Mouse (Mus musculus) stomach, postnatal 0 days (tissue): ENCODE data around the gene Olfr710. TPM values are rescaled to one million over a fixed set of nuclear protein-coding genes. Genes with fewer than 3 reads are reported as not detected.
"Not testable (repeated sequence)": the region's sequence is repeated elsewhere in the genome, so short reads cannot be mapped to it uniquely, and the experiment has no call there.

ENCODE experiments used
- ATAC-seq: fragments of 200-750 bp; cut with Nextera tagmentation; 2 replicates; pipeline ENCODE4 v1.8.0; 2017; ENCODE audit not compliant: low FRiP score, low TSS enrichment
- DNase-seq: peaks from one replicate; pipeline ENCODE4 v3.0.0-alpha.2; 2016; ENCODE audit warnings: low spot score
- H3K27ac ChIP-seq: fragments of 300-500 bp; sonication (generic); replicated peaks from 2 replicates; pipeline ENCODE4 v1.5.1; 2014; ENCODE audit warnings: mild to moderate bottlenecking, control low read depth
- H3K27me3 ChIP-seq: fragments of 300-500 bp; sonication (generic); 2 replicates; pipeline ENCODE4 v1.6.1; 2014; ENCODE audit warnings: low read length; ENCODE audit not compliant: control insufficient read depth, insufficient read depth
- H3K36me3 ChIP-seq: fragments of 300-500 bp; sonication (generic); 2 replicates; pipeline ENCODE4 v1.6.1; 2014; ENCODE audit warnings: low read length, mixed read lengths; ENCODE audit not compliant: control insufficient read depth, insufficient read depth
- H3K4me1 ChIP-seq: fragments of 300-500 bp; sonication (generic); replicated peaks from 2 replicates; pipeline ENCODE4 v1.6.1; 2014; ENCODE audit warnings: antibody characterized with exemption; ENCODE audit not compliant: control insufficient read depth, insufficient read depth
- H3K4me2 ChIP-seq: fragments of 300-500 bp; sonication (generic); replicated peaks from 2 replicates; pipeline ENCODE4 v1.6.1; 2014; ENCODE audit warnings: low read depth, mild to moderate bottlenecking, control low read depth, moderate library complexity
- H3K4me3 ChIP-seq: fragments of 300-500 bp; sonication (generic); 2 replicates; pipeline ENCODE4 v1.5.1; 2014; ENCODE audit warnings: low read depth, low read length, control low read depth
- H3K9ac ChIP-seq: fragments of 300-500 bp; sonication (generic); 2 replicates; pipeline ENCODE4 v1.6.1; 2014; ENCODE audit warnings: mild to moderate bottlenecking, low read length, control low read depth, mixed read lengths
- H3K9me3 ChIP-seq: fragments of 300-500 bp; sonication (generic); 2 replicates; pipeline ENCODE4 v1.6.1; 2016; ENCODE audit warnings: low read length; ENCODE audit not compliant: control insufficient read depth
- CTCF ChIP-seq: IDR thresholded peaks from 2 replicates; pipeline ENCODE4 v1.5.1; 2016; ENCODE audit warnings: antibody characterized with exemption, low read depth, mild to moderate bottlenecking, moderate library complexity
- EP300 ChIP-seq: optimal IDR thresholded peaks from 2 replicates; pipeline ENCODE3; 2016; ENCODE audit warnings: antibody characterized with exemption
- WGBS: fragments of 180-500 bp; shearing (Covaris S2); extraction: QIAGEN DNeasy Blood & Tissue Kit; methylation state at CpG from one replicate; pipeline ENCODE4 v1.1.7; 2014; 5-methylcytosine and 5-hydroxymethylcytosine counted together
- polyA plus RNA-seq: library from polyadenylated mRNA; unstranded; fragments of >200 nt; fragmentation: Nextera tagmentation; extraction: Ambion mirVana; gene quantifications from 2 replicates; pipeline ENCODE4 v1.2.1, GENCODE M21; 2015

Gene Olfr710
- polyA plus RNA-seq, 1 experiment from 2014 or later, result not detected

- no peak within 1 kb of the TSS for H3K4me3 ChIP-seq
- DNase-seq (no peak), ATAC-seq (no peak)
- no peak within 1 kb of the TSS for H3K9ac ChIP-seq
- no peak within 1 kb of the TSS for H3K27ac ChIP-seq
- no peaks in the 10 kb centered on the region for H3K27me3 ChIP-seq
- 61% methylated on average over 2 of the region's 2 CpGs for WGBS
- no peaks in the 10 kb centered on the region for H3K9me3 ChIP-seq
- no peak within 1 kb of the TSS for H3K4me2 ChIP-seq
- H3K36me3 ChIP-seq, result no peaks in the 10 kb centered on the region
- TF ChIP-seq CTCF (no peak), EP300 (no peak)
- no peaks in the 10 kb centered on the region for H3K4me1 ChIP-seq
Observed at GRCm38 (mm10) chr7:106907676-106908075, 40.4 kb downstream of the Olfr710 start, which contains the start of gene Olfr1532-ps1. TSS of gene Olfr1532-ps1 (plus strand) at chr7:106908001.

GRCm38 (mm10) chr7:106901141-106901540 lies 47.0 kb downstream of the Olfr710 start, which contains the start of gene Olfr707:
TSS of gene Olfr707 (minus strand) at chr7:106901241.
- not testable (repeated sequence) for H3K9ac ChIP-seq, H3K4me1 ChIP-seq, H3K36me3 ChIP-seq, H3K4me3 ChIP-seq, DNase-seq, H3K9me3 ChIP-seq, H3K27ac ChIP-seq, H3K4me2 ChIP-seq, ATAC-seq, H3K27me3 ChIP-seq
- WGBS, result 87% methylated on average over 3 of the region's 3 CpGs

Other genes starting within 250 kb of the Olfr710 start
- not detected in 2 replicates for gene Olfr695, start 231.9 kb downstream of the Olfr710 start, polyA plus RNA-seq
- not detected in 2 replicates for gene Olfr697, start 205.9 kb downstream of the Olfr710 start, polyA plus RNA-seq
- gene Olfr698, start 192.9 kb downstream of the Olfr710 start, polyA plus RNA-seq, result not detected in 2 replicates
- not detected in 2 replicates for gene Olfr699, start 155.1 kb downstream of the Olfr710 start, polyA plus RNA-seq
- not detected in 2 replicates for gene Olfr700, start 139.5 kb downstream of the Olfr710 start, polyA plus RNA-seq
- not detected in 2 replicates for gene Olfr701, start 134.2 kb downstream of the Olfr710 start, polyA plus RNA-seq
- gene Olfr702, start 114.4 kb downstream of the Olfr710 start, polyA plus RNA-seq, result not detected in 2 replicates
- gene Olfr703, start 105.0 kb downstream of the Olfr710 start, polyA plus RNA-seq, result not detected in 2 replicates
- gene Olfr704, start 85.1 kb downstream of the Olfr710 start, polyA plus RNA-seq, result not detected in 2 replicates
- not detected in 2 replicates for gene Olfr705, start 71.4 kb downstream of the Olfr710 start, polyA plus RNA-seq
- not detected in 2 replicates for gene Olfr706, start 60.1 kb downstream of the Olfr710 start, polyA plus RNA-seq
- not detected in 2 replicates for gene Olfr707, start 47.1 kb downstream of the Olfr710 start, polyA plus RNA-seq
- gene Olfr1532-ps1, start 40.3 kb downstream of the Olfr710 start, polyA plus RNA-seq, result not detected in 2 replicates
- gene Olfr709-ps1, start 16.1 kb downstream of the Olfr710 start, polyA plus RNA-seq, result not detected in 2 replicates
- gene Olfr6, start 15.6 kb upstream of the Olfr710 start, polyA plus RNA-seq, result not detected in 2 replicates
- gene Olfr711, start 27.1 kb upstream of the Olfr710 start, polyA plus RNA-seq, result not detected in 2 replicates
- gene Olfr2, start 57.8 kb upstream of the Olfr710 start, polyA plus RNA-seq, result not detected in 2 replicates
- gene Olfr713, start 82.9 kb upstream of the Olfr710 start, polyA plus RNA-seq, result not detected in 2 replicates
- gene Olfr714, start 122.7 kb upstream of the Olfr710 start, polyA plus RNA-seq, result not detected in 2 replicates
- gene Olfr17, start 144.9 kb upstream of the Olfr710 start, polyA plus RNA-seq, result not detected in 2 replicates
- gene Olfr715b, start 162.1 kb upstream of the Olfr710 start, polyA plus RNA-seq, result not detected in 2 replicates
- 0.02 TPM in 1 of 2 replicates, not detected in the other for gene Olfr715, start 182.8 kb upstream of the Olfr710 start, polyA plus RNA-seq
- gene Olfr716, start 190.0 kb upstream of the Olfr710 start, polyA plus RNA-seq, result not detected in 2 replicates
- not detected in 2 replicates for gene Nlrp14, start 218.7 kb upstream of the Olfr710 start, polyA plus RNA-seq